Mouse (Mus musculus) cortical plate, adult 2 months (tissue): ENCODE data around the gene Syne1.

ENCODE experiments used
- CTCF ChIP-seq: fragments of 200-500 bp; IDR thresholded peaks from 2 replicates; pipeline ENCODE4 v1.5.1; 2011; ENCODE audit warnings: mild to moderate bottlenecking, control low read depth, low read length; ENCODE audit not compliant: insufficient read depth; ENCODE audit errors: extremely low read depth
- POLR2A ChIP-seq: fragments of 200-500 bp; IDR thresholded peaks from 2 replicates; pipeline ENCODE4 v1.6.1; 2011; ENCODE audit warnings: mild to moderate bottlenecking, low read length, control low read depth; ENCODE audit not compliant: insufficient read depth; ENCODE audit errors: extremely low read depth

GRCm38 (mm10) chr10:5194081-5194670 is 357.1 kb downstream of the Syne1 start:
- no peak for TF ChIP-seq CTCF
- TF ChIP-seq POLR2A = no peak
